31 mouse cellular contexts compared by ENCODE assay signal in genomic region chr5:21717165-21717715, GRCm38 (mm10). TPM values are rescaled to one million over a fixed set of nuclear protein-coding genes. Genes with fewer than 3 reads are reported as not detected.
A peak's percentile ranks its signal among the peaks of the same experiment; 100 is the strongest.
DNase-seq lines count a peak whose midpoint lies in the region; ATAC-seq and TF ChIP-seq lines count a peak whose summit lies in the region.
"Had no signal": no experiment of that assay in that cellular context is flagged by ENCODE, and none has a peak within 500 bp of the region (broad histone marks: within the 10 kb centered on the region; RNA-seq: fewer than 3 reads in every experiment).

No protein-coding gene starts in this region.

- no peaks in the 10 kb centered on the region for H3K27me3 ChIP-seq in testis, adult 2 months (ENCODE audit: control insufficient read depth, insufficient read depth, low read length)
- H3K27me3 ChIP-seq in hindbrain, embryonic 16.5 days (replicated peaks; ENCODE audit: control insufficient read depth, insufficient read depth, low read length), result no peaks in the 10 kb centered on the region
- H3K27me3 ChIP-seq: hindbrain, embryonic 12.5 days; limb, embryonic 15.5 days; midbrain, embryonic 15.5 days; neural tube, embryonic 15.5 days; stomach, embryonic 15.5 days had no signal

- 83% methylated on average over 10 of the region's 10 CpGs for WGBS in hindbrain, embryonic 16.5 days

- H3K9me3 ChIP-seq in hindbrain, embryonic 16.5 days (ENCODE audit: control insufficient read depth, low read length), result no peaks in the 10 kb centered on the region
- H3K9me3 ChIP-seq: hindbrain, embryonic 12.5 days; limb, embryonic 10.5 days; limb, embryonic 15.5 days; midbrain, embryonic 15.5 days; neural tube, embryonic 15.5 days; stomach, embryonic 15.5 days had no signal

- intact Hi-C loops in heart, postnatal 25 days (cut with DNase I), result no loop called here

- peaks cover 14% of the 10 kb centered on the region for H3K4me1 ChIP-seq in testis, adult 2 months (ENCODE audit: control insufficient read depth, insufficient read depth, low read length)
- H3K4me1 ChIP-seq in hindbrain, embryonic 16.5 days (ENCODE audit: control insufficient read depth, insufficient read depth, low read depth, low read length), result no peaks in the 10 kb centered on the region
- H3K4me1 ChIP-seq: hindbrain, embryonic 12.5 days; limb, embryonic 15.5 days; midbrain, embryonic 15.5 days; stomach, embryonic 15.5 days had no signal

- H3K27ac ChIP-seq in testis, adult 2 months (ENCODE audit: control insufficient read depth, insufficient read depth, low read depth, low read length), result peak overlapping the region; percentile 7
- H3K27ac ChIP-seq in hindbrain, embryonic 16.5 days (ENCODE audit: low read depth, low read length), result no peak overlapping the region
- H3K27ac ChIP-seq: hindbrain, embryonic 12.5 days; kidney, postnatal 0 days; limb, embryonic 10.5 days; limb, embryonic 15.5 days; liver, embryonic 14.5 days; midbrain, embryonic 15.5 days; neural tube, embryonic 15.5 days; stomach, embryonic 15.5 days had no signal

- H3K36me3 ChIP-seq in testis, adult 2 months (ENCODE audit: control insufficient read depth, insufficient read depth, low read length), result no peaks in the 10 kb centered on the region
- no peaks in the 10 kb centered on the region for H3K36me3 ChIP-seq in hindbrain, embryonic 16.5 days (ENCODE audit: control insufficient read depth, insufficient read depth, low read length)
- H3K36me3 ChIP-seq: hindbrain, embryonic 12.5 days; limb, embryonic 10.5 days; limb, embryonic 15.5 days; midbrain, embryonic 15.5 days; neural tube, embryonic 15.5 days; stomach, embryonic 15.5 days had no signal

- peak; percentile 83 for ATAC-seq in granulocyte monocyte progenitor cell, adult 5-6 weeks (replicated peaks; ENCODE audit: poor library complexity, severe bottlenecking)
- ATAC-seq in hindbrain, embryonic 16.5 days, result no peak
- ATAC-seq: activated CD4-positive, CD25-positive, alpha-beta regulatory T cell, adult 4 months; CD4-positive, CD25-positive, alpha-beta regulatory T cell, adult 4 months; intestine, embryonic 16.5 days; midbrain, embryonic 15.5 days had no signal

- H3K9ac ChIP-seq in hindbrain, embryonic 16.5 days (ENCODE audit: low read depth, low read length), result no peak overlapping the region
- H3K9ac ChIP-seq: hindbrain, embryonic 12.5 days; limb, embryonic 15.5 days; liver, embryonic 14.5 days; lung, embryonic 14.5 days; midbrain, embryonic 15.5 days; neural tube, embryonic 15.5 days; stomach, embryonic 15.5 days had no signal

- no peak overlapping the region for H3K4me3 ChIP-seq in testis, adult 2 months (ENCODE audit: control insufficient read depth, low read depth, low read length)
- H3K4me3 ChIP-seq in hindbrain, embryonic 16.5 days (ENCODE audit: low read length), result no peak overlapping the region
- H3K4me3 ChIP-seq: hindbrain, embryonic 12.5 days; limb, embryonic 10.5 days; limb, embryonic 15.5 days; midbrain, embryonic 15.5 days; neural tube, embryonic 15.5 days; stomach, embryonic 15.5 days had no signal

- no peak overlapping the region for H3K4me2 ChIP-seq in hindbrain, embryonic 16.5 days (ENCODE audit: low read length)
- H3K4me2 ChIP-seq: hindbrain, embryonic 12.5 days; limb, embryonic 15.5 days; lung, embryonic 14.5 days; midbrain, embryonic 15.5 days; neural tube, embryonic 15.5 days; stomach, embryonic 15.5 days had no signal

- no peak for TF ChIP-seq POLR2A in testis, adult 2 months (IDR thresholded peaks at IDR 0.05; ENCODE audit: control insufficient read depth, low read depth, low read length)

- no peak for TF ChIP-seq CTCF in testis, adult 2 months (IDR thresholded peaks at IDR 0.05; ENCODE audit: control insufficient read depth, insufficient read depth, insufficient replicate concordance, low read depth, low read length)

- peak; percentile 33 for DNase-seq in heart, adult 11 months
- no peak for DNase-seq in heart, postnatal 25 days (ENCODE audit: low spot score)
- no peak for DNase-seq in testis, postnatal 14 days (ENCODE audit: low spot score)
- no peak for DNase-seq in thymus, postnatal 0 days (ENCODE audit: low spot score)
- DNase-seq: adrenal gland, adult 8-10 months; cerebellum, adult 8-10 months; cerebellum, postnatal 36 days; heart, postnatal 14 days; kidney, adult 8-10 months; kidney, postnatal 4 days; layer of hippocampus, adult 9-11 months; lung, embryonic 14.5 days; lung, postnatal 14 days; retina, postnatal 1 day; right cerebral cortex, postnatal 14 days; thymus, adult 18-20 months; thymus, postnatal 36 days had no signal

RNA-seq across cellular contexts. Expression of gene Napepld, which starts 16.0 kb away (rescaled TPM):
- total RNA-seq in heart, postnatal 25 days (2021), result 1 to 10 TPM; 4.5 to 5.4 TPM
- polyA plus RNA-seq in testis, adult 2 months (2012; rRNA removed), result 13.5 and 14.4 TPM in 2 replicates
- 5.7 and 7.2 TPM in 2 replicates for total RNA-seq in granulocyte monocyte progenitor cell, adult 5-6 weeks (2014; fragmentation: Nextera tagmentation)
- 2.8 and 4.1 TPM in 2 replicates for total RNA-seq in granulocyte monocyte progenitor cell, adult 5-6 weeks (2017)
- polyA plus RNA-seq in hindbrain, embryonic 16.5 days (2015; fragmentation: Nextera tagmentation; extraction: Ambion mirVana), result 2.6 and 2.9 TPM in 2 replicates
- 0.86 and 0.90 TPM in 2 replicates for polyA plus RNA-seq in thymus, postnatal 0 days (2015; fragmentation: Nextera tagmentation; extraction: Ambion mirVana)

RNA-seq across cellular contexts. Expression of gene Pmpcb, which starts 19.7 kb away (rescaled TPM):
- total RNA-seq in heart, postnatal 25 days (2021), result 100 to 1,000 TPM; 241 to 242 TPM
- polyA plus RNA-seq in testis, adult 2 months (2012; rRNA removed), result 78.0 and 86.0 TPM in 2 replicates
- total RNA-seq in granulocyte monocyte progenitor cell, adult 5-6 weeks (2014; fragmentation: Nextera tagmentation), result 45.9 and 67.3 TPM in 2 replicates
- total RNA-seq in granulocyte monocyte progenitor cell, adult 5-6 weeks (2017), result 97.9 and 124 TPM in 2 replicates
- 69.2 and 72.0 TPM in 2 replicates for polyA plus RNA-seq in hindbrain, embryonic 16.5 days (2015; fragmentation: Nextera tagmentation; extraction: Ambion mirVana)
- polyA plus RNA-seq in thymus, postnatal 0 days (2015; fragmentation: Nextera tagmentation; extraction: Ambion mirVana), result 68.0 and 71.5 TPM in 2 replicates
